Mouse (Mus musculus) lung, embryonic 16.5 days (tissue): Measurements from ENCODE around the gene Epha10. TPM values are rescaled to one million over a fixed set of nuclear protein-coding genes. Genes with fewer than 3 reads are reported as not detected.
"Not testable (repeated sequence)": the region's sequence is repeated elsewhere in the genome, so short reads cannot be mapped to it uniquely, and the experiment has no call there.

ENCODE experiments used
- ATAC-seq: fragments of 200-750 bp; cut with Nextera tagmentation; 2 replicates; pipeline ENCODE4 v1.8.0; 2017; ENCODE audit warnings: low read depth, mild to moderate bottlenecking, moderate library complexity
- H3K27ac ChIP-seq: fragments of 300-500 bp; sonication (generic); 2 replicates; pipeline ENCODE4 v1.5.1; 2014; ENCODE audit warnings: mild to moderate bottlenecking, control low read depth, low read length
- H3K27me3 ChIP-seq: fragments of 300-500 bp; sonication (generic); 2 replicates; pipeline ENCODE4 v1.6.1; 2014; ENCODE audit warnings: low read depth, low read length, mixed read lengths; ENCODE audit not compliant: control insufficient read depth, insufficient read depth
- H3K36me3 ChIP-seq: fragments of 300-500 bp; sonication (generic); 2 replicates; pipeline ENCODE4 v1.6.1; 2014; ENCODE audit warnings: low read length; ENCODE audit not compliant: control insufficient read depth, insufficient read depth
- H3K4me1 ChIP-seq: fragments of 300-500 bp; sonication (generic); replicated peaks from 2 replicates; pipeline ENCODE4 v1.6.1; 2014; ENCODE audit warnings: low read length, mixed read lengths; ENCODE audit not compliant: control insufficient read depth, insufficient read depth
- H3K4me2 ChIP-seq: fragments of 300-500 bp; sonication (generic); 2 replicates; pipeline ENCODE4 v1.6.1; 2014; ENCODE audit warnings: low read depth, low read length, control low read depth
- H3K4me3 ChIP-seq: fragments of 300-500 bp; sonication (generic); 2 replicates; pipeline ENCODE4 v1.5.1; 2014; ENCODE audit warnings: mild to moderate bottlenecking, low read length, control low read depth
- H3K9ac ChIP-seq: fragments of 300-500 bp; sonication (generic); 2 replicates; pipeline ENCODE4 v1.6.1; 2014; ENCODE audit warnings: low read length, control low read depth
- H3K9me3 ChIP-seq: fragments of 300-500 bp; sonication (generic); 2 replicates; pipeline ENCODE4 v1.6.1; 2016; ENCODE audit warnings: low read length; ENCODE audit not compliant: control insufficient read depth
- WGBS: fragments of 180-500 bp; shearing (Covaris S2); extraction: QIAGEN DNeasy Blood & Tissue Kit; methylation state at CpG from one replicate; pipeline ENCODE4 v1.1.7; 2014; 5-methylcytosine and 5-hydroxymethylcytosine counted together
- polyA plus RNA-seq: library from polyadenylated mRNA; unstranded; fragments of >200 nt; fragmentation: Nextera tagmentation; extraction: Ambion mirVana; gene quantifications from 2 replicates; pipeline ENCODE4 v1.2.1, GENCODE M21; 2015

The Epha10 gene
- polyA plus RNA-seq, 1 experiment from 2014 or later = not detected

DNA sequence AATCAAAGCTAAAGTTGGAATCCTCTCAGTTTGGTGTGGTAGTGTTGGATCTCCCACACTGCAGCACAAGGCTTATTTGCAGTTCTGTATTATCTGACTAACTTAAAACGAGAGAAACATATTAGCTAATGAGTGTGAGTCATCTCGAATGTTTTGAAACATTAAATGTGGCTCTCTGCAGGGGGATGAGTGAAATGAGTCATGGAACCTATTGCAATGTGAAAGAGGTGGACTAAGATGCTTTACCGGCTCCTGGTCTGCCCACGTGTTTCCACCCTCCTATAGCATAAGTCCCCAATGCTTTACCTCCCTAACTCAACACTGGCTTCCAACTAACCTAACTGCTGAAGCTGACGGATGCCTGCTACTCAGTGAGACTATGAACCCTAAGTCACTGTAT lies 47.4 kb downstream of the Epha10 start:
- H3K36me3 ChIP-seq = peaks cover 55% of the 10 kb centered on the region
- no peak overlapping the region for H3K9ac ChIP-seq
- WGBS = 85% methylated on average over 5 of the region's 5 CpGs

DNA sequence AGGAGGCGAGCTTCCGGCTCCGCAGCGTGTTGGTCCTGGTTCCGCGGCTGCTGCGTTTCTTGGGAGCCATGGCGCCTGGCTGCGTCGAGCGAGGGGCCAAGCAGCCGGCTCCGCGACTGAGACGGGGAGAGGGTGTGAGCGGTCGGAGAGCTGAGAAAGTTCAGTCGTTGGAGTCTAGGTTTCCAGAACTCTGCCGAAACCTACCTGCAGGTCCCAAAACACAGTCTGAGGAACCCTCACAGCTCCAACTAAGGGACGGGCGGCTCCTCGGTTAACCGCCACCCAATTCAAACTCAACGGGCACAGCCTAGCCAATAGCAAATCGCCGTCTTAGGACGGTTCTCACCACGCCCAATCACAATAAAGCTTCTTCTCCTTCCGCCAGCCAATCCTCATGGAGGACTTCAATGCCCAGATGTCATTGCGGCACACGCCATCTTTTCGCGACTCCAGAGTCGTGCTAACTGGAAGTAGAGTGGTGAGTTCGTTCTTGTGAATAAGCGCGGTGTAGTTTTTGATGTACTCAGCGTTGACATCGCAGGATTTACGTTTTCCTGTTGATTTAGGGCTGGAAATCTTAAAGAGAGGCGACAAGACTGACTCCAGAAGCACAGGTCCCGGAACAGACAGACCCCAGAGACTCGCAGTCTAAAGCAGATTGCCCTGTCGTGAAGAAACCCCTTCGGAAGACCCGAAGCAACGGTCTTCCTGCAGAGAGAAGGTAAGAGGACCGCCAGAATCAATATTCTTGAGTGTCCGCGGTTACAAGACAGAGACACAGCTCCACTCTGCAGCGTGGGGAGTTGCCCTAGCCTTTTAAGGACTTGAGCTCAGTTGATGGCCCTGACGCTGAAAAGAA lies 56.1 kb downstream of the Epha10 start, which contains the start of gene 9930104L06Rik:
Gene 9930104L06Rik (plus strand): TSS at position 436 of the 859 bp plus-strand sequence.
- Histone ChIP-seq H3K27ac (peak within 1 kb of the TSS; percentile 6), H3K4me2 (peak within 1 kb of the TSS; percentile 79), H3K9ac (peak within 1 kb of the TSS; percentile 88), H3K9me3 (no peaks in the 10 kb centered on the region), H3K4me3 (peak within 1 kb of the TSS; percentile 79), H3K36me3 (peaks cover 6% of the 10 kb centered on the region), H3K4me1 (peaks cover 11% of the 10 kb centered on the region), H3K27me3 (no peaks in the 10 kb centered on the region)
- peak; percentile 100 for ATAC-seq
- under 1% methylated on average over 52 of the region's 52 CpGs for WGBS

More for the DNA sequence above, 47.4 kb downstream of the Epha10 start:
- Histone ChIP-seq H3K4me3 (no peak overlapping the region), H3K9me3 (no peaks in the 10 kb centered on the region), H3K27ac (no peak overlapping the region), H3K4me2 (no peak overlapping the region), H3K27me3 (no peaks in the 10 kb centered on the region), H3K4me1 (no peaks in the 10 kb centered on the region)
- ATAC-seq = no peak

DNA sequence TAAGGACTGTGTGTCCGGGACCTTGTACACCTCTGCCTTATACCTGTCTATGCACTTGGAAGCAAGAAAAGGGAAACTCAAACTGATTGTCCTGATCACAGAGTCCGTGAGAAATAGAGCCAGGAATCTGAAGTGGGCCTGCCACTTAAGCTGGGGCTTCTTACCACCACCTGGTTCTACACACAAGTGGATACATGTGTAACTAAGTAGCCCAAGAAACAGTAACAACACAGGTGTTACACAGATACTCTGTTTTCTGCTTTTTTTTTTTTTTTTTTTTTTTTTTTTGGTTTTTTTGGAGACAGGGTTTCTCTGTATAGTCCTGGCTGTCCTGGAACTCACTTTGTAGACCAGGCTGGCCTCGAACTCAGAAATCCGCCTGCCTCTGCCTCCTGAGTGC lies 58.5 kb downstream of the Epha10 start, which contains the start of gene Cdca8:
Gene Cdca8 (minus strand): TSS at position 101 of the 400 bp plus-strand sequence.
- H3K4me2 ChIP-seq, ATAC-seq, H3K27ac ChIP-seq, H3K27me3 ChIP-seq, H3K9me3 ChIP-seq, H3K4me3 ChIP-seq, H3K36me3 ChIP-seq, H3K9ac ChIP-seq: not testable (repeated sequence)
- peaks cover 11% of the 10 kb centered on the region for H3K4me1 ChIP-seq
- WGBS = 89% methylated on average over 4 of the region's 4 CpGs

- H3K9ac ChIP-seq = no peak overlapping the region
- H3K36me3 ChIP-seq = peaks cover 6% of the 10 kb centered on the region
- ATAC-seq = peak; percentile 40; the same call in 1 of the 2 replicates
- no peaks in the 10 kb centered on the region for H3K27me3 ChIP-seq
- no peaks in the 10 kb centered on the region for H3K4me1 ChIP-seq
- no peaks in the 10 kb centered on the region for H3K9me3 ChIP-seq
- WGBS = 2% methylated on average over 4 of the region's 4 CpGs
- H3K27ac ChIP-seq = no peak overlapping the region
- H3K4me3 ChIP-seq = no peak overlapping the region
- no peak overlapping the region for H3K4me2 ChIP-seq
Observed at GRCm38 (mm10) chr4:124943022-124943421, 62.3 kb downstream of the Epha10 start.

GRCm38 (mm10) chr4:124943781-124944180 lies 63.1 kb downstream of the Epha10 start:
- no peaks in the 10 kb centered on the region for H3K4me1 ChIP-seq
- no peaks in the 10 kb centered on the region for H3K9me3 ChIP-seq
- no peak for ATAC-seq
- no peaks in the 10 kb centered on the region for H3K27me3 ChIP-seq
- H3K36me3 ChIP-seq = peaks cover 6% of the 10 kb centered on the region
- H3K27ac ChIP-seq = no peak overlapping the region
- no peak overlapping the region for H3K4me3 ChIP-seq
- no peak overlapping the region for H3K9ac ChIP-seq
- WGBS = 77% methylated on average over 5 of the region's 5 CpGs
- no peak overlapping the region for H3K4me2 ChIP-seq

GRCm38 (mm10) chr4:124944961-124945360 lies 64.3 kb downstream of the Epha10 start:
- Histone ChIP-seq H3K9ac (no peak overlapping the region), H3K4me2 (no peak overlapping the region), H3K36me3 (peaks cover 2% of the 10 kb centered on the region; the same call in 1 of the 2 replicates), H3K27me3 (no peaks in the 10 kb centered on the region), H3K27ac (no peak overlapping the region), H3K4me1 (no peaks in the 10 kb centered on the region; the same call in 1 of the 2 replicates), H3K9me3 (no peaks in the 10 kb centered on the region), H3K4me3 (no peak overlapping the region)
- ATAC-seq = no peak
- 60% methylated on average over 2 of the region's 2 CpGs for WGBS

DNA sequence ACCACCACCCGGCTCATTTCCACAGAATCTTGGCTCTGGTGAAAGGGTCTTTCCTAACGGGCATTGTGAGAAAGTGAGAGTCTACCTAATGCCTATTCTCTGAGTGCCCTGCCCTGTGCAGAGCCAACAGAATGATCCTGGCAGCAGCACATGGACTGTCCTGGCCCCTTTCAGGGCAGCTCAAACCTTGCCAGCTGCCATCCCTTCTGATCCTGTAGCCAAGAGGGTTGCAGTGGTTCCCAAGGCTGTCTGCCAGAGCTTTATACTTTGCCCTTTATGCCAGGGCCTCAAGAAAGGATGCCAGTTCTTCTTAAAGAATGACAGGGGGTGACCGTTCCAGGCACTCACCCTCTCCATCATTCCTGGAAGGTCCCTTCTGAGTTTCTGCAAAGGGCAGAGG lies 68.8 kb downstream of the Epha10 start:
- 73% methylated on average over 3 of the region's 3 CpGs for WGBS
- no peaks in the 10 kb centered on the region for H3K27me3 ChIP-seq

DNA sequence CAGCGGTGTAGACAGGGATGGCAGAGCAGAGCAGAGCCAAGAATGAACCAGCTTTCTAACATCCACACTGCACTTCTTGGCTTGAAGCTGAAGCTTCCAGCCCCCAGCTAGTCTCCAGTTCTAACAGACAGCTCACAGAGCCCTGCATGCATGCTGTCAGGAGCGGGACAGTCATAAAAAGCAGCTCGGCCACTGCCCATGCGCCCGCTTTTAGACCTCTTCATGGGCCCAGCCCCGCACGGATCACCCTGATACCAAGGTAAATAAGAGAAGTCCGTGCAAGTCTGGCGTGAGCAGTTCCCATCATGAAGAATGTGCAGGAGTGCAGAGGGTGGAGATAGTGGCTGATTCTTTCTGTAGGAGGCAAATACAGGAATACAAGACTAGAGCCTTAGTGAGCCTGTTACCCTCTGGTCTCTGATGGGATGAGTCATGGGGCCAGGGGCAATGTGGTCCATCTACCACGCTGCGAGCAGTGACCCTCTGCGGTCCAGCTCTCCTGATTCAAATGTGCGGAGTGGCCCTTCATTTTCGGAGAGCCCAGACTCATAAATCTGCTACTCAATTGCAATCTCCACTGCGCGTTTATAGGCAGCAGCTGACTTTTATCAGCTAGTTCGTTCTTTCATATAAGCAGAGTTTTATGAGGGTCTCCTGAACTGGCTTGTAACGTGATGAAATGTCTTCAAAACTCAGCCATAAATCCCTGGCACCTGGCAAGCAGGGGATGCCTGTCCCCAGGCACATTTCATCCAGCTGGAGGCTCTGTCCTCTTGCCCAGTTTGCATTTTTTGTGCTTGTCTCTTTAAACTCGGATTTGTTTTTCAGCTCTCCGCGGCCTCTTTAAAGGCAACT lies 69.7 kb downstream of the Epha10 start:
- no peak overlapping the region for H3K4me2 ChIP-seq
- peak; percentile 82 for ATAC-seq
- H3K36me3 ChIP-seq = no peaks in the 10 kb centered on the region
- H3K9me3 ChIP-seq = no peaks in the 10 kb centered on the region
- no peak overlapping the region for H3K4me3 ChIP-seq
- no peak overlapping the region for H3K9ac ChIP-seq
- H3K27ac ChIP-seq = peak overlapping the region; percentile 11; the same call in 1 of the 2 replicates
- WGBS = 53% methylated on average over 21 of the region's 21 CpGs
- H3K27me3 ChIP-seq = no peaks in the 10 kb centered on the region
- H3K4me1 ChIP-seq = peaks cover 13% of the 10 kb centered on the region

More for the DNA sequence above, 68.8 kb downstream of the Epha10 start:
- H3K4me3 ChIP-seq = no peak overlapping the region
- no peak overlapping the region for H3K4me2 ChIP-seq
- H3K9me3 ChIP-seq = no peaks in the 10 kb centered on the region
- H3K4me1 ChIP-seq = peaks cover 13% of the 10 kb centered on the region
- H3K36me3 ChIP-seq = no peaks in the 10 kb centered on the region
- H3K27ac ChIP-seq = no peak overlapping the region
- H3K9ac ChIP-seq = no peak overlapping the region
- ATAC-seq = no peak

DNA sequence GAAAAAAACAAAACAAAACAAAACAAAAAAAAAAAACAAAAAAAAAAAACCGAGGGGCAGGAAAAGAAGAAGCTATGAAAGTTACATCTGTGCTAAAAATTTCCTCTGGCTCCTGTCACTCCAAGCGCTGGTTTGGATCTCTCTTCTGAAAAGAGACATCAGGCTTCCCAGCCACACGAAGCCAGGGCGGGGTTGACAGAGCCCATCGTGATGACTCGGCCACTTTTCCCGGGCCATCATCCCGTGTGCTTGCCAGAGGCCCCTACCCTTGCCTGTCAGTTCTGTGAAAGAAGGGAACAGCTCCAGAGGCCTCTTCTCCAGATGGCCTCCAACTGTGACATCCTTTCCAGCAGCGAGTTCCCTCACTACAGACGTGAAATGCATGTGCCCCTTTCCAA lies 70.3 kb downstream of the Epha10 start:
- Histone ChIP-seq H3K4me2 (no peak overlapping the region), H3K9ac (no peak overlapping the region), H3K4me3 (no peak overlapping the region), H3K9me3 (no peaks in the 10 kb centered on the region), H3K27ac (peak overlapping the region; percentile 53), H3K27me3 (no peaks in the 10 kb centered on the region), H3K4me1 (peaks cover 13% of the 10 kb centered on the region), H3K36me3 (no peaks in the 10 kb centered on the region)
- 39% methylated on average over 10 of the region's 10 CpGs for WGBS
- peak; percentile 77 for ATAC-seq
